Mouse (Mus musculus): ENCODE data around the gene Wwp2. TPM values are rescaled to one million over a fixed set of nuclear protein-coding genes. Genes with fewer than 3 reads are reported as not detected.

Wwp2 gene
- total and polyA plus RNA-seq, 3 experiments: 18.7 to 31.5 (median 20.5) TPM

GRCm38 (mm10) chr8:107449130-107449529 lies 13.0 kb downstream of the Wwp2 start:
- H3K79me2 ChIP-seq (replicated peaks; ENCODE audit: control insufficient read depth, insufficient read depth, low read length): 0 out of 2 replicates have a peak, but pooled peaks cover 2% of the 10 kb centered on the region
- H3K4me1 ChIP-seq (ENCODE audit: control insufficient read depth, insufficient read depth, low read length): peaks cover 6% of the 10 kb centered on the region; the same call in 1 of the 2 replicates
- DNase-seq: no peak
- intact Hi-C loops (cut with DNase I): no loop called here
- WGBS: 38% methylated on average over 8 of the region's 8 CpGs
- no peak for TF ChIP-seq EP300 (IDR thresholded peaks at IDR 0.05; ENCODE audit: insufficient read depth, low read depth, low read length)
- TF ChIP-seq CTCF (IDR thresholded peaks at IDR 0.05): no peak
- no peak for TF ChIP-seq POLR2A (IDR thresholded peaks at IDR 0.05; ENCODE audit: insufficient read depth, low read depth, low read length)
- H3K27ac ChIP-seq: no peak overlapping the region
- no peaks in the 10 kb centered on the region for H3K27me3 ChIP-seq (ENCODE audit: control insufficient read depth, insufficient read depth, low read length)
- H3K4me3 ChIP-seq: no peak overlapping the region
- H3K36me3 ChIP-seq (ENCODE audit: control insufficient read depth, insufficient read depth, low read length): no peaks in the 10 kb centered on the region
- H3K9ac ChIP-seq (ENCODE audit: low read depth, low read length): no peak overlapping the region

GRCm38 (mm10) chr8:107449655-107450054 lies 13.5 kb downstream of the Wwp2 start:
- Histone ChIP-seq H3K4me1 (ENCODE audit: control insufficient read depth, insufficient read depth, low read length) (peaks cover 5% of the 10 kb centered on the region; the same call in 1 of the 2 replicates), H3K9ac (ENCODE audit: low read depth, low read length) (no peak overlapping the region), H3K79me2 (replicated peaks; ENCODE audit: control insufficient read depth, insufficient read depth, low read length) (0 out of 2 replicates have a peak, but pooled peaks cover 2% of the 10 kb centered on the region), H3K4me3 (no peak overlapping the region), H3K27me3 (ENCODE audit: control insufficient read depth, insufficient read depth, low read length) (no peaks in the 10 kb centered on the region), H3K27ac (no peak overlapping the region), H3K36me3 (ENCODE audit: control insufficient read depth, insufficient read depth, low read length) (no peaks in the 10 kb centered on the region)
- no peak for DNase-seq
- no peak for TF ChIP-seq CTCF (IDR thresholded peaks at IDR 0.05)
- no peak for TF ChIP-seq EP300 (IDR thresholded peaks at IDR 0.05; ENCODE audit: insufficient read depth, low read depth, low read length)
- TF ChIP-seq POLR2A (IDR thresholded peaks at IDR 0.05; ENCODE audit: insufficient read depth, low read depth, low read length): no peak
- intact Hi-C loops (cut with DNase I): no loop called here
- WGBS: 42% methylated on average over 6 of the region's 6 CpGs

- no peaks in the 10 kb centered on the region for H3K79me2 ChIP-seq (replicated peaks; ENCODE audit: control insufficient read depth, insufficient read depth, low read length)
- WGBS: 87% methylated on average over 13 of the region's 13 CpGs
- no peaks in the 10 kb centered on the region for H3K36me3 ChIP-seq (ENCODE audit: control insufficient read depth, insufficient read depth, low read length)
- H3K27ac ChIP-seq: no peak overlapping the region
- H3K4me3 ChIP-seq: no peak overlapping the region
- no peak for DNase-seq
- no peak overlapping the region for H3K9ac ChIP-seq (ENCODE audit: low read depth, low read length)
- intact Hi-C loops (cut with DNase I): no loop called here
- no peaks in the 10 kb centered on the region for H3K27me3 ChIP-seq (ENCODE audit: control insufficient read depth, insufficient read depth, low read length)
- H3K4me1 ChIP-seq (ENCODE audit: control insufficient read depth, insufficient read depth, low read length): peaks cover 5% of the 10 kb centered on the region; the same call in 1 of the 2 replicates
- TF ChIP-seq POLR2A (IDR thresholded peaks at IDR 0.05; ENCODE audit: insufficient read depth, low read depth, low read length): no peak
- TF ChIP-seq EP300 (IDR thresholded peaks at IDR 0.05; ENCODE audit: insufficient read depth, low read depth, low read length): no peak
- TF ChIP-seq CTCF (IDR thresholded peaks at IDR 0.05): no peak
Measured at GRCm38 (mm10) chr8:107451414-107452066, 15.4 kb downstream of the Wwp2 start.

GRCm38 (mm10) chr8:107453386-107453785 lies 17.2 kb downstream of the Wwp2 start:
- Histone ChIP-seq H3K27ac (no peak overlapping the region), H3K36me3 (ENCODE audit: control insufficient read depth, insufficient read depth, low read length) (no peaks in the 10 kb centered on the region), H3K79me2 (replicated peaks; ENCODE audit: control insufficient read depth, insufficient read depth, low read length) (no peaks in the 10 kb centered on the region), H3K9ac (ENCODE audit: low read depth, low read length) (no peak overlapping the region), H3K4me1 (ENCODE audit: control insufficient read depth, insufficient read depth, low read length) (peaks cover 5% of the 10 kb centered on the region; the same call in 1 of the 2 replicates), H3K4me3 (no peak overlapping the region), H3K27me3 (ENCODE audit: control insufficient read depth, insufficient read depth, low read length) (no peaks in the 10 kb centered on the region)
- DNase-seq: no peak
- WGBS: 98% methylated on average over 11 of the region's 11 CpGs
- TF ChIP-seq POLR2A (IDR thresholded peaks at IDR 0.05; ENCODE audit: insufficient read depth, low read depth, low read length) (no peak), CTCF (IDR thresholded peaks at IDR 0.05) (no peak), EP300 (IDR thresholded peaks at IDR 0.05; ENCODE audit: insufficient read depth, low read depth, low read length) (no peak)
- intact Hi-C loops (cut with DNase I): no loop called here

- Histone ChIP-seq H3K9ac (ENCODE audit: low read depth, low read length) (no peak overlapping the region), H3K27ac (no peak overlapping the region), H3K79me2 (replicated peaks; ENCODE audit: control insufficient read depth, insufficient read depth, low read length) (no peaks in the 10 kb centered on the region), H3K27me3 (ENCODE audit: control insufficient read depth, insufficient read depth, low read length) (no peaks in the 10 kb centered on the region), H3K36me3 (ENCODE audit: control insufficient read depth, insufficient read depth, low read length) (no peaks in the 10 kb centered on the region), H3K4me1 (ENCODE audit: control insufficient read depth, insufficient read depth, low read length) (no peaks in the 10 kb centered on the region), H3K4me3 (no peak overlapping the region)
- intact Hi-C loops (cut with DNase I): loop anchor here (1.0 kb wide), 2 partner anchors 117 to 121 kb away; no protein-coding TSS in a partner anchor
- DNase-seq: no peak
- WGBS: 8% methylated on average over 3 of the region's 3 CpGs
- TF ChIP-seq POLR2A (IDR thresholded peaks at IDR 0.05; ENCODE audit: insufficient read depth, low read depth, low read length) (no peak), CTCF (IDR thresholded peaks at IDR 0.05) (peak; percentile 90), EP300 (IDR thresholded peaks at IDR 0.05; ENCODE audit: insufficient read depth, low read depth, low read length) (0 out of 2 replicates have a peak, but pooled peaks have one; percentile 30)
Measured at GRCm38 (mm10) chr8:107455268-107455667, 19.1 kb downstream of the Wwp2 start.

- Histone ChIP-seq H3K27ac (no peak overlapping the region), H3K9ac (ENCODE audit: low read depth, low read length) (no peak overlapping the region), H3K36me3 (ENCODE audit: control insufficient read depth, insufficient read depth, low read length) (no peaks in the 10 kb centered on the region), H3K4me3 (no peak overlapping the region), H3K4me1 (ENCODE audit: control insufficient read depth, insufficient read depth, low read length) (no peaks in the 10 kb centered on the region), H3K79me2 (replicated peaks; ENCODE audit: control insufficient read depth, insufficient read depth, low read length) (no peaks in the 10 kb centered on the region), H3K27me3 (ENCODE audit: control insufficient read depth, insufficient read depth, low read length) (no peaks in the 10 kb centered on the region)
- no peak for TF ChIP-seq POLR2A (IDR thresholded peaks at IDR 0.05; ENCODE audit: insufficient read depth, low read depth, low read length)
- TF ChIP-seq CTCF (IDR thresholded peaks at IDR 0.05): no peak
- TF ChIP-seq EP300 (IDR thresholded peaks at IDR 0.05; ENCODE audit: insufficient read depth, low read depth, low read length): no peak
- intact Hi-C loops (cut with DNase I): no loop called here
- 53% methylated on average over 4 of the region's 4 CpGs for WGBS
- no peak for DNase-seq
Measured at GRCm38 (mm10) chr8:107457725-107458124, 21.6 kb downstream of the Wwp2 start.
